Mouse (Mus musculus) CH12.LX (cell line): ENCODE results near the gene Aatf. TPM values are rescaled to one million over a fixed set of nuclear protein-coding genes. Genes with fewer than 3 reads are reported as not detected.

Experiments
- polyA plus RNA-seq: library from polyadenylated mRNA; unstranded; fragments of >175 nt; gene quantifications from 2 replicates; pipeline ENCODE4 v1.2.1, GENCODE M21; 2012; ENCODE audit warnings: low read depth; ENCODE audit not compliant: insufficient read length
- total RNA-seq, 2 experiments: library from RNA; depleted of rRNA; stranded (reverse); fragments of 300-350 nt in 1 of 2; fragments of >200 nt in 1 of 2; gene quantifications; 2 replicates each; pipeline ENCODE4 v1.2.3; 2012 to 2014

Gene Aatf
- total and polyA plus RNA-seq, 3 experiments, result 69.8 to 112 (median 71.7) TPM

Other genes with a start within 250 kb of the Aatf start
- gene Lhx1, start 12.0 kb upstream of the Aatf start, total RNA-seq (2012; rRNA removed), result 0.04 TPM in 1 of 2 replicates, not detected in the other
- gene Lhx1, start 12.0 kb upstream of the Aatf start, total RNA-seq (2014; rRNA removed), result not detected in 2 replicates
- gene Lhx1, start 12.0 kb upstream of the Aatf start, polyA plus RNA-seq, result not detected in 2 replicates